Mouse (Mus musculus): Measurements from ENCODE around the gene Wdr37. TPM values are rescaled to one million over a fixed set of nuclear protein-coding genes. Genes with fewer than 3 reads are reported as not detected.
"Not testable (repeated sequence)": the region's sequence is repeated elsewhere in the genome, so short reads cannot be mapped to it uniquely, and the experiment has no call there.

The Wdr37 gene
- polyA plus RNA-seq (2012; rRNA removed): 12.3 and 12.4 TPM in 2 replicates

DNA sequence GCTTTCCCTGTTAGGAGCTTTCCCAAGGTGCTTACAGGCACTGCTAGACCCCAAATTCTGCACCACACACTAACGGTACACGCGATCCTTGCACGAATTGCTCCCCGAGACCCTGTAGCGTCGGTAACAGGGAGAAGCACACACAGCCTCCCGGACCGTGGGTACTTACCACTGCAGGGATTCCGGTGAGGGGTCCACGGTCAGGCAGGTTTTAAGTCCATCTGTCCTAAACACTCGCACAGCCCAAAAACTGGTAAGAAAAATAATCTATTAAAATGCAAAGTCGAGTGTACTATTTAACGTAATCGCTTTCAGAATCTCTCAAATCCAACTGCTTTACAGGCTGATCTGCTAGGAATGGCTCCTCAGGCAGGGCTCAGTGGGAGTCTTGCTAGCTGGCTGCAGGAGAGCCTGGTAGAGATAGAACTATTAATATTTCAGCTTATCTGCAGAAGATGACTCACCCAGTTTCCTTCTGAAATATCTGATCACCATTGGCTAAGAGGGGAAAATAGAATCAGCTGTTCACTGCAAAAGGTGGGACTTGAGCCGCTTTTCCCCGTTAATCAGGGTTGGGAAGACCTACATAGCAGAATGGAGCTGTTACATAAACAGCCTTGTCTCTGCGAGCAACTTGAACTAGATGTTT, at the start of gene Wdr37:
Gene Wdr37 (minus strand): TSS at position 596 of the 649 bp plus-strand sequence.
- DNase-seq (ENCODE audit: low spot score): no peak

DNA sequence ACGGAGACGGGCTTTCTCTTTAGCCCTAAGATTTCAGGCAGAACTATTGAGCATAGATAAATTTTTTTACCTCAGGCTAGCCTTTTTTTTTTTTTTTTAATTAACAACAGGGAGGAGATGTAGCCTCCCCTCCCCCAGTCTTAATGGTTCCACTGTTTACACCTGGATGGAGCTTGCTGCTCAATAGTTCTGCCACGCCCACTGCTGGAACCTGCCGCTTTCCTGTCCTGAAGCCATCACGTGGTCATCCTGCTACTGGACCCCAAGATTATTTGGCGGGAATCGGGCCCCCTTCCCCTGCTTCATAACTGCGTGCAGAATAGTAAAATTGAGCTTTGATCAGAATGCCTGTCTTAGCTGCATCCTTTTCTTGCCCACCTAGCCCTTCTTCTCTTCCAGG, 42.2 kb upstream of the Wdr37 start:
- DNase-seq (ENCODE audit: low spot score): not testable (repeated sequence)

DNA sequence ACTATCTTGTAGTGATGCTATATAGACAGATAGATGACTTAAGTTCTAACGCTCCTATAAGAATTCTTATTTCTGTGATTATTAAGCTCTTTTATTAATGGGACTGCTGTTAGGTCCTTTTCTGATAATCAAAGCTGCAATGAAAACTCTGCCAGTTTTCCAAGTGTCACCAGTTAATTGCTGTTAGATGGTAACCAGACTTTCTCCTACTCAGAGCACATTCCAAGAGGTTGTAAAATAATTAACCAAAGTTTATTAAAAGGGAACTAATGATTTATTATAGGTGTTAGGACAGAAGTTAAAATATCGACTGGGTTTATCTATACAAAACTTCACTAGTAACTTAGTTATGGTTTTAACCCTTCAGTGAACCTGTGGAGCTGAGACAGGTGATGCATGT, 34.3 kb upstream of the Wdr37 start:
- not testable (repeated sequence) for DNase-seq (ENCODE audit: low spot score)

DNA sequence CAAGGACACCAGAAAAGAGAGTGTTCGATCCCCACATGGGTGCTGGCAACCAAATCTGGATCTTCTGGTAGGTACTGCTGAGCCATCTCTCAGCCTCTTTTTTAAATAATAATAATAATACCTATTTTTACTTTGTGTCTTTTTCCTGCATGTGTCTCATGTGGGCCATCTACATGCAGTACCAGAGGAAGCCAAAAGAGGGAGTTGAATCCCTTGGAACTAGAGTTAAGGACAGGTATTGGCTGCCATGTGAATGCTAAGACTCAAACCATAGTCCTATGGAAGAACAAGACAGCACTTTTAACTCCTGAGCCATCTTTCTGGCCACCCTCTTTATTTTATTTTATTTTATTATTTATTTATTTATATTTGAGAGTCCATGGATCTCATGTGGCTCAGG, 16.9 kb upstream of the Wdr37 start:
- DNase-seq (ENCODE audit: low spot score): no peak

DNA sequence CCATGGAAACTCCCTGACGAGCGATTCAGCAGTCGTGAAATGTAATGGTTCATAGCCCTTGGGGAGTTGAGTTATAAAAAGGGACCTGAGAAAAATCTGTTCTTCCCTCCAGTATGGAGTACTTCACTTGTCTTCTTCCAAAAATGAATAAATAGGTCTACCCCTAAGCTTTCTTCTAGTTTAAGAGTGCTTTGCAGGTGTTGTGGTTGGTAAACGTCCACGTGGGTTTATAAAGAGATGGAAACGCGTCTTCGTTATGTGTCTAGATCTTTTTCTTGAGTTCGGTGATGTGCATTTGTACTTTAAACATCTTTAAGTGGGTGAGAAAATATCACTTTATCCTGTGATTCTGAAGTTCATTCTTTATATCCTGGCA, 14.5 kb upstream of the Wdr37 start:
- no peak for DNase-seq (ENCODE audit: low spot score)

DNA sequence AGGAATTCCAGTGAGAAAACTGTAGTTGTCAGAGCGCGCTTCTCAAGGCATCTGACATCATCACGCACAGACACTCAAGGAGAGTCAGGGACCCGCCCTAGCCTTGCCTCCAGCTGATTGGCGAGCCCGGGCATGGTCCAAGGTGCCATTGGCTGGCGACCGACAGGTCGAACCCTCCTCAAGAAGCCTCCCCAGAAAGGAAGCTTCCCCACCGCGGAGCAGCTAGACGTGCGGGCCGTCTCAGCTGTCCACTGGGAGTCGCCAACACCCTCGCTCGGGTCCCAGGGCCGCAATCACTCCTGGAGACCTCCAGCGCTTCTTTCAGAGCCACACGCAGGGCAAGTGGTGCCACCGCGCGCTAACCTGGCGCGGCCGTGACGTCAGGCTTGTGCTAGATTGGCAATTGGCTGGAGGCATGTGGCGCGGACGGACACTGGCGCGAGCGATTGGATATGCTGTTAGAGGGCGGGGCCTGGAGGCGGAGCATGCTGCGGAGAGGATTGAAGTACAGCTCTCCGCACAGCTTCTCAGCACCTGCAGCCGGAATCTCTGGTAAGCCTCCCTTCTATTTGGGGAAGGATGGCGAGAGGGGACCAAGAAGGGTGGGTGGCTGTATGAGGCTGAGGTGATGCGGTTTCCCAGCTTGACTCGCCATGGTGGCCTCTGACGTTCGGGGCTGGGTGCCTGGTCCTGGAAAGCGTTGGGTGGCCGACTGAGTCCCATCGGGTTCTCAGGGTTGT, 13.9 kb upstream of the Wdr37 start, which contains the start of gene Idi1:
Gene Idi1 (plus strand): TSS at position 57 of the 740 bp plus-strand sequence.
- peak; percentile 95 for DNase-seq (ENCODE audit: low spot score)

DNA sequence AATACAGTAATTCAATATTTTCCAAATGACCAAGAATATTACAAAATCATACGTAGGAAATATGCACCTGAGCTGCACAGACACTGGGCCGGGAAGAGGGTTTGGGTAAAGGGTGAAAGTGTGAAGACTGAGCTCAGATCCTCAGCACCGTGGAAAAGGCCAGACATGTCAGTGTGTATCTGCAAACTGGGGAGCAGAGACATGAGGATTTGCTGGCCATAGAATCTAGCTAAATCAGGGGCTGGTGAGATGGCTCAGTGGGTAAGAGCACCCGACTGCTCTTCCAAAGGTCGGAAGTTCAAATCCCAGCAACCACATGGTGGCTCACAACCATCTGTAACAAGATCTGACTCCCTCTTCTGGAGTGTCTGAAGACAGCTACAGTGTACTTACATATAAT, 12.2 kb upstream of the Wdr37 start:
- DNase-seq (ENCODE audit: low spot score): not testable (repeated sequence)

DNA sequence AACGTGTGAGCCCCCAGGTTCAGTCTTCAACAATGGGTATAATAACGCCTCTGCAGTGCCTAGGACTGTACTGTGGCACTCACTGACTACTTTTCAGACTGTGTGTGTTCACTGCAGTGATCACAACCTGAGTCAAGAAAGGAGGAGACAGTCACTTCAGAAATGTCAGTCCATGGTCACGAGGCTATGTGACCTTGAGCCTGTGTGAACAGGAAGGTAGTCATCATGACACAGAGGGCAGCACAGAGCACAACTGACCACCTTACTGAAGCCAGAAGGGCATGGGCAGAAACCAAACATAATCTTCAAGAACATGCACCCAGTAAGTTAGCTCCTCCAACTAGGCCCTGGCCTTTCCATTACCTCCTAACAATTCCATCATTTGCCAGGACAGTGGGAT, 9.9 kb upstream of the Wdr37 start:
- DNase-seq (ENCODE audit: low spot score): no peak

DNA sequence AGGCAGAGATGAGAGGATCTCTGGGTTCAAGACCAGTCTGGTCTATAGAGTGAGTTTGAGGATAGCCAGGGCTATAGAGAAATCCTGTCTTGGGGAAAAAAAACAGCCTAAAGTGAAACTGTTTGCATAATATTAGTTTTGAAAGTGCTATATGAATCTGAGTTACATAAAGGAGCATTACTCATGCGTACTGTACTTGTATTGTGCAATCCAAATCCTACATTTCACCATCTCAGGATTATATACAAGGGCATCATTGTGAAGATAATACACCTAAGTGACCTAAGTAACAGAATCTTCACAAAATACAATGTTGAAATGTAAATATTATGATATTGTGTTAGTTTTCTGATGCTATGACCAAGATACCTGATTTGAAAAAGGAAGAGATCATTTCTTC, 2.1 kb upstream of the Wdr37 start:
- no peak for DNase-seq (ENCODE audit: low spot score)

DNA sequence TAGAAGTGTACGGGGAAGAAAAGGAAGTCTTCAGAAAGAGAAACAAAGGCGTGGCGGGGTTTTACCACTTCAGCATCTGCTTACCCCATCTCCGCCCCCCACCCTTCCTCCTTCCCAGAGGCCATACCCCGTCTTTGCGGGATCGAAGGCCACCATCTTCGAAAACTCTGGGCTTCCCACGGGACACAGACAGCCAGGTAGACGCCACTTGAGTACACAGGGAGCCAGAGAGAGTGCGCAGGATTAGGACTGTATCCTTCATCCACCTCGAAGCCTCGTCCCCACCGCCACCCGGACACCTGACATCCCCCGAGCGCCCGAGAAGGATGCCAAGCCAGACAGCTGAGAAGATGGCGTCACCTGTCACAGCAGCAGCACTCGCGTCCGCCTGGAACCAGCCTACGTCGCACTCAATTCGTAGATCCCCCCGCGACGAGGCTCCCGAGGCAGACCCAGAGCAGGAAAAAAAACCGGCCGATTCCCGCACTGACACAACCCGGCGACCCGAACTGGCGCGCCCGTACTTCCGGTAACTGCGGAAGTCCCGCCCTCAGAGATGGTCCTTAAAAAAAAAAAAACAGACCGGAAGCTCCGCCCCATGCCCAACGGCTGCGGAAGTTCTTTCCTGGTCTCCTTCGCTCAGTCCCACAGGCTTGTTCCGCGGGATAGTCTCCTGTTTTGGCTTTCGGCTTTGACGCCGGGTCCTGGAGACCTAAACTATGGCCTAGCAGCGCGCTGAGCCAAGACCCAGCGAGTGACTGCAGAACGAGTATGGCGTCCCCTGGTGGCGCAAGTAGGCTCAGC, 997 bp downstream of the Wdr37 start:
- peak; percentile 77 for DNase-seq (ENCODE audit: low spot score)

DNA sequence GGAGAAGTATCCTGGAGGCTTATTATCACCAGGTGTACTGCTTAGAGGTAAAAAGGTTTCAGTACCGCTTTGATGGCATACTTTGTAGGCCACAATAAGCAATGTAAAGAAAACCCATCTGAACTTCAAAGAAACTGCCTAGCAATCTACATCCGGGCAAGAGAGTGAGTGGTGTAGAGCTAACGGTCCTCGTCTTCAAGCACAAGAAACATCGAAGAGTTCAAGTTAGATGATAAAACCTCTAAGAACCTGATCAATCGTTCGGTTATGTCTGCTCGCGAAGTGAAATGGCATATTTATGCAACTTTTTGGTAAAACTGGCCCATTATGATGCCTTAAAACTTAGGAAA, 1.6 kb downstream of the Wdr37 start:
- DNase-seq (ENCODE audit: low spot score): no peak

DNA sequence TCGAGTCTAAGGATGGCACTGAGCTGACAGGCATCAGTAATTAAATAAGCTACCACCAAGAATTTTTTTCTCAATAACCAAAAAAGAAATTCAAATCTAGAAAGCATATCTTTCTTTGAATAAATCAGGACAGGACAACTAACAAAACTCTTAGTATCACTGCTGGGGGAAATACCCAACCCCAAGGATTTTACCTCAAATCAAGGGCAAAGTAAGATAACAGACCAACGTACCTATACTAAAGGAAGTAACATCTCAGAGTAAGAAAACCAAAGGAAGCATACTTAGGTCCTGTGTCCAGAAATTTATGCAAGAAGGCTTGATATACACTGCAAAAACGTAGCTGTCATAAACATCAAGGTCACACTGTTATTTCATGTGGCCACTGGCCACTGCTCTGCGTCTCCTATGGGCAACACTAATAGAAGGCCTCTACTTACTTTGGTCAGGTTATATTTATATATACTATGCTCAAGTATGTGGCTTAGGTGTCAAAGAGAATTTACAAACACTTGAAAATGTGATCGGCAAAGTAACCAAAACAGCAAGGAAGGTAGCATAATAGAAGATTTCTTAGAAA, 2.0 kb downstream of the Wdr37 start:
- DNase-seq (ENCODE audit: low spot score): no peak

DNA sequence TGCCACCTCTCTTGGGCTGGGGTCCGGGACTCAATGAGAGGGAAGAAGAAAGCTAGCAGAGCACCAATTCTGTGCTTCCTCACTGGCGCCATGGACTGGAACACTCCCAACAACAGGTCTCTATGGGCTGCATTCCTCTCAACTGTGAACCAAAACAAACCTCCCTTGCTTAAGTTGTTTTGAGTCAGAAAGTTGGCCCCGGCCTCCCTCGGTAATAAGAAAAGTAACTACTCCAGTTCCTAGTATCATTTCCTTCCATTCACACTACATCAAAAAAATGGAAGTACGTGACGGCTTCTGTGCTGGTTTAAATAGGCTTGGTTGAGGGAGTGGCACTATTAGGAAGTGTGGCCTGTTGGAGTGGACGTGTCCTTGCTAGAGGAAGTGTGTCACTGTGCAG, 5.1 kb downstream of the Wdr37 start:
- no peak for DNase-seq (ENCODE audit: low spot score)

DNA sequence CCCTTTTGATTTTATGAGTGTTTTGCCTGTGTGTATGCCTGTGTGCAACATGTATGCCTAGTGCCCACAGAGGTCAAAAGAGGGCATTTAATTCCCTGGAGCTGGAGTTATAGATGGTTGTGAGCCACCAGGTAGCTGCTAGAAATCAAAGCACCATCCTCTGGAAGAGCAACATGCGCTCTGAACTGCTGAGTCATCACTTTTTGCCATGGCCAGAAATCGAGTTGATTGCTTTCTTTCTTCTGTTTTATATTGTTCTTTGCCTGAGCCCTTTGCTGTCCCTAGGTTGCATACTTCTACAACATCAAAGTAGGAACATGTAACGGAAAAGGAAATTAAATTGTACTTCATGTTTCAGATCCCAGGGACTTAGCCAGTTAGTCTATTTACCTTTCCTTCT, 6.7 kb downstream of the Wdr37 start:
- DNase-seq (ENCODE audit: low spot score): no peak

DNA sequence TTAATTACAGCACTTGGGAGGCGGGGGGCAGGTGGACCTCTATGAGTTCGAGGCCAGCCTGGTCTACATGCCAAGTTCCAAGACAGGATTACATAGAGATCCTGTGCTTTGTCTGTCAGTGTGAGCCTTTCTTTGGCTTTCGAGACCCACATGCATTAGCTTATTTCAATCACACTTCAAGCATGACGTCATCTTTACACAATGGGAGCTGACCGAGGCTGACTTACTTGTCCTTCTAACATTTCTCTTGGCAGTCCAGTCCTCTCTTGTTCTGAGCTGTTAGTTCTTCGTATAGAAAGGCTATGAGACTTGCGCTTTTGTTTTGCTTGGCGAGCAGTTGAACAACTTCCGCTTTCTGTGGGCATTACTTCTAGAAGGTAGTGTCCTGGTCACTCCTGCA, 10.8 kb downstream of the Wdr37 start:
- no peak for DNase-seq (ENCODE audit: low spot score)

DNA sequence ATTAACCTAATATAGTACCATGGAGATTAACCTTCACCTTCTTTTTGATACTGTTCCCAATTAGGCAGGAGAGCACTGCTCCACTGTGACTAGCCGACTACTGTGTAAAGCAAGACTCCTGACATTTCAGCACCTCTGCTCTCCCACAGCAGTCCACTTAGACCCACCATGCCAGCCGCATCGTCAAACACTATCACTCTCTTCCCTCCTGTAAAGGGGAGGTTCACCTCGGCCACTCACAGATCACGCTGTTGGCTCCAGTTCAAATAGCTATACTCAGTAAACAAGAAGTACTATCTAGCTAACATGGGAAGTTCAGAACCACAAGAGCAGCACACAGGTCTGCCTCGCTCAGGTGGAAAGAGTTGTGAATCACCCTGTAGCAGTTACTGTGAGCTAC, 13.3 kb downstream of the Wdr37 start:
- DNase-seq (ENCODE audit: low spot score): no peak

DNA sequence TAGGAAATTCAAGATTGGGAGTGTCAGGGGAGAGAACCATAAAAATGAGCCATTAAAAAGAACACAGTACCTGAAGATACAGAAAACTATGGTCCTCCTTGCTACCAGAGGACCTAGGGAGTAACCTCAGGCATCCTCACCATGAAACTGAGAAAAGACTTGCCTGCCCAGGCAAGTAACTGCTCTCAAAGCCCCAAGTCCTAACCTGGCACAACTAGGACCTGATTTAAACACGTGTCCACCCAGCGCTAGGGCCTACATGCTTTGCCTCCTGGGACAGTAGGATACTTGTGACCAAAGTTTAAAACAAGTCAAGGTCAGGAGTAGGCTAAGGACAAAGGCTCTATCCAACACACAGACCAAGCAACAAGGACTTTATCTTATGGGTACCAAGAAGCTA, 16.9 kb downstream of the Wdr37 start:
- no peak for DNase-seq (ENCODE audit: low spot score)

DNA sequence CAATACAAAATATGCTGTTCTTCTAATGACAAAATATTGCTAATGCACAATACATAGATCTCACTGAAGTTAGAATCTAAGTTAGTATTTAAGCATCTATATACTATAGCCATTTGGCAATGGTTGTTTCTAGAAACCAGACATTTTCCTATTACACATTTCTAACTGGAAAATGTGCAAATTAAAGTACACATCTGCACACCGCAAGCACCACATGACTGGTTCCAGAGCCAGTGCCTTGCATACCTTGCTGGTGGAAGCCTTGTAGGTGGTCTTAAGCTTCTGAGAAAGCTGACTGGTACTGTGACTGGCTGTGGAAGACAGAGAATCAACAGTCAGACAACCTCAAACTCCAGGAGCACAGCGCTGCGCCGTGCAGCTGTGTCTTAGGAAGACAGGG, 18.3 kb downstream of the Wdr37 start:
- no peak for DNase-seq (ENCODE audit: low spot score)

DNA sequence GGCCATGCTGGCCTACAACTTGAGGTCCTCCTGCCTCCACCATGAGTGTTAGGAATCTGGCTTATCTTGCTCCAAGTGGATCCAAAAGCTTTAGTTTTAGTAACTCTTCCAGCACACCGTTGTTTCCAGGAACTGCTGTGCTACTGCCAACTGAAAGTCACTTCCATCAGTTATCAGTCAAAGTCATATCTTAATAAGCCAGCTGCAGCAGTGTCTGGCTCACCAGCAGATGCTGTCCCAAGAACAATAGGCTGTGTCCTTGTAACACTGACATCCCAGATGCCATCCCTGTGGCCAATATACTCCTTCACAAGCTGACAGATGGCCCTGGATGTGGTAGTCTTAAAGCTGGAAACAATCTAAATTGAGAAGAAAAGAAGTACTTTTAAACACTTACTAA, 22.4 kb downstream of the Wdr37 start:
- no peak for DNase-seq (ENCODE audit: low spot score)

DNA sequence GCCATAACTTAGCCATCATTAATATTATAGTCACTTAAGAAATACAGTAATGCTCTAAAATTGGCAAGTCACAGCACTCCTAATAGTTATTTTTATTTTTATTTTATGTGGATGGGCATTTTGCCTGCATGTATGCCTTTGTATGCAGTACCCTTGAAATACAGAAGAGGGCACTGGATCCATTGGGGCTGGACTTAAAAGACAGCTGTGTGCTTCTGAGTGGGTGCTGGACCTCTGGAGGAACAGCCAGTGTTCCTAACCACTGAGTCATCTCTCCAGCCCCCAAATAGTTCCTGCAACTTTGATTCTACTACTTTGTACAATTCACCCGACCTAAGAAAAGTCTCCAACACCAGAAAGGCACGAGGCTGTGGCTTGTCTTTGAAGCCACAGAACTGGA, 24.0 kb downstream of the Wdr37 start:
- no peak for DNase-seq (ENCODE audit: low spot score)

DNA sequence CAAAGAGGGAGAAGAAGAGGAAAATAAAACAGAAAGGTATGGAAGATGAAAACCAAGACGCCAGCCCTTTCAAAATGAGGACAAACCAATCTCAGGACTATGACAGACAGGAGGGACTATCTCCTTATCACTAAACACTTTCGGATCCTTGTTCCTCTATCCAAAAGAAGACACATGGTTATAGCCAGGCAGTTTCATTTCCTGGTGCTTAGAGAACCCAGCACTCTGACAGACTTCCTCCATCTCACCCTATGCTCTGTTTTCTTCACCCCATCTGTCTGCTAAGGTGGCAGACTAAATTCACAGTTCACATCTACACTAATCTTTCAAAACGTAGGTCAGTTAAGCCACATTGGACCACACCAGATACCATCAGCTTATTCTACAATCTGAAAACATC, 29.4 kb downstream of the Wdr37 start:
- DNase-seq (ENCODE audit: low spot score): no peak

DNA sequence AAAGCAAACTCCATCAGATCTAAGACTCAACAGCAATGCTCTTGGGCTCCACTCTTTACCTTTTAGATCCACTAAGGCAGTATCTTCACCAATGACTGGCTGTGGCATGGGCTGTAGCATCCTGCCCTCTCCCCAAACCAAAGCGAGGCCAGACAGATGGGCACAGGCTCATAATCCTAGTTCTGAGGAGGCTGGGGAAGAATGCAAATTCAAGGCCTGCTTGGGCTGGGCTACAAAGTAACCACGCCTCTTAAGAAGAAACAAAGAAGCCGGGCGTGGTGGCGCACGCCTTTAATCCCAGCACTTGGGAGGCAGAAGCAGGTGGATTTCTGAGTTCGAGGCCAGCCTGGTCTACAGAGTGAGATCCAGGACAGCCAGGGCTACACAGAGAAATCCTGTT, 29.9 kb downstream of the Wdr37 start:
- DNase-seq (ENCODE audit: low spot score): not testable (repeated sequence)

DNA sequence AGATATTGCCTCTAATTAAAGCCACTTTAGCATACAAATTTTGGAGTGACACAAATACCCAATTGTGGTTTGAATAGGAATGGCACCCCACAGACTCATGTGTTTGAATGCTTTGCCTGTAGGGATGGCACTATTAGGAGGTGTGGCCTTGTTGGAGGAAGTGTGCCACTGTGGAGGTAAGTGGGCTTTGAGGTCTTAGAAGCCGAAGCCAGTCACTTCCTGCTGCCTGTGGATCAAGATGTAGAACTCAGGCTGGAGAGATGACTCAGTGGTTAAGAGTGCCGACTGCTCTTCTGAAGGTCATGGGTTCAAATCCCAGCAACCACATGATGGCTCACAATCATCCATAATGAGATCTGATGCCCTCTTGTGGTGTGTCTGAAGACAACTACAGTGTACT, 30.8 kb downstream of the Wdr37 start:
- no peak for DNase-seq (ENCODE audit: low spot score)
